Mouse (Mus musculus) frontal cortex, postnatal 14 days (tissue): ENCODE data around the gene D830030K20Rik.
"Not testable (repeated sequence)": the region's sequence is repeated elsewhere in the genome, so short reads cannot be mapped to it uniquely, and the experiment has no call there.

ENCODE experiments used
- DNase-seq, 2 experiments: peaks; one replicate each; pipeline ENCODE4 v3.0.0; 2022; ENCODE audit warnings: low spot score in 2 of 2

D830030K20Rik gene

GRCm38 (mm10) chr14:3208272-3209152 is at the start of gene D830030K20Rik:
Gene D830030K20Rik (plus strand): TSS chr14:3208488.
- DNase-seq = not testable (repeated sequence)

GRCm38 (mm10) chr14:3187955-3188354 is 20.3 kb upstream of the D830030K20Rik start, which contains the start of gene Gm5795:
Gene Gm5795 (plus strand): TSS chr14:3188255.
- not testable (repeated sequence) for DNase-seq

DNA sequence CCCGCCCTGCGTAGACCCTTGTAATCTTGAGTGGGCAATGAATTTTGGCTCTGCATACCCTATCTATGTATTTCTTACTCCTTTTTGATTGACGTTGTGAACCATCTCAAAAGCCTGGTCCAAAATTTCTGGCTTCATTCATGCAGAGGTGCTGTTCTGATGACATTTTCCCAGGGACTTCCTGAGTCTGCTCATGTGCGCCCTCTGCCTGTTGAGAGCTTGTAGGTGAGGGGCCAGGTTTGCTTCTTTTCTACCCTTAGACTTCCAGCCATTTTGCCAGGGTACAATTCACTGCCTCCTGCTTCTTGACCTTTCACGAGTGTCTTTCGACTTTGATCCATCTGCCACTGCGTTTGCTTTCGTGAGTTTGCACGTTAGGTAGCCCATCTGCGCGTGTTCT is 1.1 kb downstream of the D830030K20Rik start:
- peak in 1 of 2 experiments; percentile 18 for DNase-seq

DNA sequence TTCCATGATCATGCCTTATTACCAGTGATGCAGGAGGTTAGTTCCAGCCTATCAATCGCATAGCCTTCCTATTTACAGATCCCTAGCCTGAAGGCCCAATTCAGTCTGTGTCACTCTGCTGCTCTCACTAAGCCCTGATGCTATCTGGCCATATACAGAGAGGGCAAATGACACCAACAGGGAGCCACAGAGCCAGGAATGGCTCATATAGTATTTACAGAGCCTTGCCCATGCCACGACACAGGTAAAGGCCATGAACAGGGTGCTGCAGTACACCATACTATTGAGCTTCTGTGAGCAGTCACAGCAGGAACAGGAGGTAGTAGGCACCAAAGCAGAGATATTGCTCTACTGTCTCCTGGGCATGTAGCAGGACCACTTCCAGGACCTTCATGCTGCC is 54.2 kb downstream of the D830030K20Rik start:
- peak; percentile 2 to 3 for DNase-seq
